Mouse (Mus musculus) heart, adult 2 months (tissue): Measurements from ENCODE around the gene Ppil2.

Source experiments
- CTCF ChIP-seq: fragments of 200-600 bp; IDR thresholded peaks from 2 replicates; pipeline ENCODE4 v1.8.1; 2022; ENCODE audit warnings: antibody characterized with exemption, mild to moderate bottlenecking, moderate library complexity
- POLR2A ChIP-seq: fragments of 200-500 bp; IDR thresholded peaks from 2 replicates; pipeline ENCODE4 v1.6.1; 2011; ENCODE audit warnings: mild to moderate bottlenecking, low read depth, low read length, control low read depth; ENCODE audit not compliant: insufficient read depth

GRCm38 (mm10) chr16:17053903-17054302 is 57.2 kb downstream of the Ppil2 start:
- TF ChIP-seq CTCF (no peak), POLR2A (no peak)
